Comparison of ENCODE assay signal across 21 mouse cellular contexts in genomic region chr2:77901269-77901668, GRCm38 (mm10). TPM values are rescaled to one million over a fixed set of nuclear protein-coding genes. Genes with fewer than 3 reads are reported as not detected.
DNase-seq lines count a peak whose midpoint lies in the region; ATAC-seq lines count a peak whose summit lies in the region.
"Had no signal": no experiment of that assay in that cellular context is flagged by ENCODE, and none has a peak within 500 bp of the region (broad histone marks: within the 10 kb centered on the region; RNA-seq: fewer than 3 reads in every experiment).

No protein-coding gene starts in this region.

- intact Hi-C loops in gastrocnemius, postnatal 36 days (cut with DNase I), result no loop called here

- ATAC-seq in frontal cortex, adult (ENCODE audit: low TSS enrichment), result peak; percentile 29; the same call in 1 of the 2 replicates
- ATAC-seq: activated CD4-positive, CD25-positive, alpha-beta regulatory T cell, adult 4 months; CD4-positive, CD25-positive, alpha-beta regulatory T cell, adult 4 months; Patski had no signal

- no peak for DNase-seq in frontal cortex, adult 2 months (ENCODE audit: extremely low spot score in 1 of 2, low spot score in 1 of 2)
- DNase-seq in 3T3-L1 (ENCODE audit: low read depth, low spot score) (peak; percentile 68), adipocyte (ENCODE audit: low spot score) (peak; percentile 71)
- DNase-seq in gastrocnemius, postnatal 36 days, result no peak
- DNase-seq in ovary, adult 18-20 months (ENCODE audit: low spot score), result no peak
- DNase-seq: adrenal gland, adult 2 months; adrenal gland, adult 8-10 months; adrenal gland, postnatal 10 days; adrenal gland, postnatal 14 days; adrenal gland, postnatal 25 days; adrenal gland, postnatal 36 days; B cell, adult 2 months; cerebellum, adult 11 months; cerebellum, adult 11-12 months; cerebellum, adult 18-20 months; cerebellum, adult 2 months; cerebellum, adult 8-10 months had no signal

RNA-seq across cellular contexts. Expression of gene Cwc22, which starts 44.9 kb away (rescaled TPM):
- 22.5 and 27.8 TPM in 2 replicates for polyA plus RNA-seq in frontal cortex, adult 2 months (2012; rRNA removed)
- 10 to 100 TPM; 12.9 to 15.3 TPM for total RNA-seq in gastrocnemius, postnatal 36 days (2021)

Comparison
In these comparisons a context has a peak if more than half of its experiments do, and no peak if none do; other contexts are left out.
1. DNase-seq: peak in 3T3-L1 (single experiment) and adipocyte (single experiment); none in frontal cortex, adult 2 months (0 of 2), gastrocnemius, postnatal 36 days (0 of 2) and ovary, adult 18-20 months (single experiment).